ENCODE assay signal across 8 mouse cellular contexts in genomic region chr11:103333719-103334398, GRCm38 (mm10). TPM values are rescaled to one million over a fixed set of nuclear protein-coding genes. Genes with fewer than 3 reads are reported as not detected.
DNase-seq lines count a peak whose midpoint lies in the region; ATAC-seq and TF ChIP-seq lines count a peak whose summit lies in the region.
"Had no signal": no experiment of that assay in that cellular context is flagged by ENCODE, and none has a peak within 500 bp of the region (broad histone marks: within the 10 kb centered on the region; RNA-seq: fewer than 3 reads in every experiment).

No protein-coding gene starts in this region.

- DNase-seq in urinary bladder, postnatal 25 days (ENCODE audit: low spot score), result peak; percentile 50
- DNase-seq in urinary bladder, postnatal 4 days (ENCODE audit: low spot score in 2 of 2), result no peak
- DNase-seq in kidney, postnatal 0 days (ENCODE audit: low spot score), result peak; percentile 72
- peak; percentile 60 for DNase-seq in mesoderm, embryonic 11.5 days (ENCODE audit: low read depth, low spot score)
- peak; percentile 72 for DNase-seq in testis, postnatal 10 days (ENCODE audit: low spot score)

- 0 out of 2 replicates have a peak, but pooled peaks have one; percentile 23 for ATAC-seq in common myeloid progenitor, adult 5-6 weeks (replicated peaks; ENCODE audit: low read depth, poor library complexity, severe bottlenecking)
- peak; percentile 23 for ATAC-seq in heart, embryonic 12.5 days (ENCODE audit: insufficient number of reproducible peaks, low FRiP score)
- peak; percentile 48; the same call in 1 of the 2 replicates for ATAC-seq in kidney, postnatal 0 days (replicated peaks; ENCODE audit: low FRiP score, low read depth)

- peak; percentile 71 for TF ChIP-seq CTCF in kidney, postnatal 0 days (IDR thresholded peaks at IDR 0.05; ENCODE audit: low read depth)

- peak overlapping the region; percentile 61 for H3K4me2 ChIP-seq in heart, embryonic 12.5 days
- H3K4me2 ChIP-seq in kidney, postnatal 0 days (ENCODE audit: low read length), result peak overlapping the region; percentile 42

- H3K4me3 ChIP-seq in heart, embryonic 12.5 days, result peak overlapping the region; percentile 34
- no peak overlapping the region for H3K4me3 ChIP-seq in kidney, postnatal 0 days (replicated peaks; ENCODE audit: low read depth, low read length)

- no peaks in the 10 kb centered on the region for H3K9me3 ChIP-seq in heart, embryonic 12.5 days (replicated peaks)
- no peaks in the 10 kb centered on the region for H3K9me3 ChIP-seq in kidney, postnatal 0 days (replicated peaks; ENCODE audit: low read length)

- H3K9ac ChIP-seq in heart, embryonic 12.5 days, result no peak overlapping the region
- no peak overlapping the region for H3K9ac ChIP-seq in kidney, postnatal 0 days (ENCODE audit: low read depth, low read length)

- no peaks in the 10 kb centered on the region for H3K36me3 ChIP-seq in heart, embryonic 12.5 days
- H3K36me3 ChIP-seq in kidney, postnatal 0 days (ENCODE audit: insufficient read depth, low read length), result no peaks in the 10 kb centered on the region

- no peak overlapping the region for H3K27ac ChIP-seq in heart, embryonic 12.5 days (ENCODE audit: poor library complexity, severe bottlenecking)
- H3K27ac ChIP-seq in kidney, postnatal 0 days, result no peak overlapping the region
- H3K27ac ChIP-seq: macrophage had no signal

- peaks cover 11% of the 10 kb centered on the region; the same call in 1 of the 2 replicates for H3K4me1 ChIP-seq in heart, embryonic 12.5 days (replicated peaks)
- H3K4me1 ChIP-seq in kidney, postnatal 0 days (replicated peaks; ENCODE audit: insufficient read depth, low read length), result no peaks in the 10 kb centered on the region; the same call in 1 of the 2 replicates

- WGBS in heart, embryonic 12.5 days, result 28% methylated on average over 40 of the region's 40 CpGs
- WGBS in kidney, postnatal 0 days, result 21% methylated on average over 40 of the region's 40 CpGs

- H3K27me3 ChIP-seq in heart, embryonic 12.5 days (replicated peaks), result peaks cover 48% of the 10 kb centered on the region
- H3K27me3 ChIP-seq in kidney, postnatal 0 days (ENCODE audit: insufficient read depth, low read length), result 0 out of 2 replicates have a peak, but pooled peaks cover 3% of the 10 kb centered on the region

RNA-seq across cellular contexts. Expression of gene Arhgap27, which starts 29.6 kb away (rescaled TPM):
- total RNA-seq in common myeloid progenitor, adult 5-6 weeks (2017), result 8.2 and 13.7 TPM in 2 replicates
- polyA plus RNA-seq in heart, embryonic 12.5 days (2016; fragmentation: Nextera tagmentation; extraction: Ambion mirVana), result 6.7 and 8.9 TPM in 2 replicates
- polyA plus RNA-seq in kidney, postnatal 0 days (2015; fragmentation: Nextera tagmentation; extraction: Ambion mirVana), result 15.9 and 16.6 TPM in 2 replicates

Comparison
In these comparisons a context has a peak if more than half of its experiments do, and no peak if none do; other contexts are left out.
1. DNase-seq: peak in urinary bladder, postnatal 25 days (single experiment), kidney, postnatal 0 days (single experiment), mesoderm, embryonic 11.5 days (single experiment) and testis, postnatal 10 days (single experiment); none in urinary bladder, postnatal 4 days (0 of 2).
2. Peak in every context shown above with its lines, with median percentiles within 50 percentile points of each other: ATAC-seq.